Mouse (Mus musculus): ENCODE data around the gene Ccdc33. TPM values are rescaled to one million over a fixed set of nuclear protein-coding genes. Genes with fewer than 3 reads are reported as not detected.

Gene Ccdc33
- polyA plus RNA-seq, 1 experiment from 2014 or later: 0.25 TPM

- DNase-seq (ENCODE audit: low spot score) (no peak), ATAC-seq (ENCODE audit: low read depth) (no peak)
- 82% methylated on average over 6 of the region's 6 CpGs for whole genome bisulfite sequencing
These were observed 102.8 kb downstream of the Ccdc33 start for GRCm38 (mm10) chr9:58015856-58016255.

GRCm38 (mm10) chr9:58014393-58015160, 104.0 kb downstream of the Ccdc33 start:
- WGBS: 63% methylated on average over 8 of the region's 8 CpGs
- Histone ChIP-seq H3K9me3 (ENCODE audit: control insufficient read depth, low read length) (no peaks in the 10 kb centered on the region), H3K27me3 (replicated peaks; ENCODE audit: control insufficient read depth, insufficient read depth, low read length) (no peaks in the 10 kb centered on the region), H3K4me3 (ENCODE audit: low read depth, low read length) (no peak overlapping the region), H3K4me1 (ENCODE audit: control insufficient read depth, insufficient read depth, low read length) (no peaks in the 10 kb centered on the region), H3K9ac (ENCODE audit: low read depth, low read length) (no peak overlapping the region), H3K4me2 (ENCODE audit: low read depth, low read length) (no peak overlapping the region), H3K27ac (replicated peaks; ENCODE audit: low read depth, low read length) (no peak overlapping the region), H3K36me3 (ENCODE audit: control insufficient read depth, insufficient read depth, low read length) (no peaks in the 10 kb centered on the region)
- no peak for DNase-seq (ENCODE audit: low spot score)
- no peak for ATAC-seq (ENCODE audit: low read depth)

More at GRCm38 (mm10) chr9:58015856-58016255, 102.8 kb downstream of the Ccdc33 start:
- no peaks in the 10 kb centered on the region for H3K27me3 ChIP-seq (replicated peaks; ENCODE audit: control insufficient read depth, insufficient read depth, low read length)
- no peaks in the 10 kb centered on the region for H3K36me3 ChIP-seq (ENCODE audit: control insufficient read depth, insufficient read depth, low read length)
- no peak overlapping the region for H3K4me3 ChIP-seq (ENCODE audit: low read depth, low read length)
- H3K9ac ChIP-seq (ENCODE audit: low read depth, low read length): no peak overlapping the region
- no peaks in the 10 kb centered on the region for H3K4me1 ChIP-seq (ENCODE audit: control insufficient read depth, insufficient read depth, low read length)
- H3K4me2 ChIP-seq (ENCODE audit: low read depth, low read length): no peak overlapping the region
- no peaks in the 10 kb centered on the region for H3K9me3 ChIP-seq (ENCODE audit: control insufficient read depth, low read length)
- H3K27ac ChIP-seq (replicated peaks; ENCODE audit: low read depth, low read length): no peak overlapping the region

- no peak overlapping the region for H3K4me3 ChIP-seq (ENCODE audit: low read depth, low read length)
- no peaks in the 10 kb centered on the region for H3K27me3 ChIP-seq (replicated peaks; ENCODE audit: control insufficient read depth, insufficient read depth, low read length)
- ATAC-seq (ENCODE audit: low read depth) (no peak), DNase-seq (ENCODE audit: low spot score) (peak; percentile 27)
- no peak overlapping the region for H3K4me2 ChIP-seq (ENCODE audit: low read depth, low read length)
- H3K27ac ChIP-seq (replicated peaks; ENCODE audit: low read depth, low read length): no peak overlapping the region
- H3K9ac ChIP-seq (ENCODE audit: low read depth, low read length): no peak overlapping the region
- H3K36me3 ChIP-seq (ENCODE audit: control insufficient read depth, insufficient read depth, low read length): no peaks in the 10 kb centered on the region
- WGBS: 56% methylated on average over 2 of the region's 2 CpGs
- H3K4me1 ChIP-seq (ENCODE audit: control insufficient read depth, insufficient read depth, low read length): no peaks in the 10 kb centered on the region
- no peaks in the 10 kb centered on the region for H3K9me3 ChIP-seq (ENCODE audit: control insufficient read depth, low read length)
These were observed 105.7 kb downstream of the Ccdc33 start for GRCm38 (mm10) chr9:58012935-58013334.

GRCm38 (mm10) chr9:58012486-58012885, 106.1 kb downstream of the Ccdc33 start:
- ATAC-seq (ENCODE audit: low read depth) (no peak), DNase-seq (ENCODE audit: low spot score) (no peak)
- WGBS: 68% methylated on average over 2 of the region's 2 CpGs
- no peaks in the 10 kb centered on the region for H3K27me3 ChIP-seq (replicated peaks; ENCODE audit: control insufficient read depth, insufficient read depth, low read length)
- no peaks in the 10 kb centered on the region for H3K4me1 ChIP-seq (ENCODE audit: control insufficient read depth, insufficient read depth, low read length)
- no peaks in the 10 kb centered on the region for H3K36me3 ChIP-seq (ENCODE audit: control insufficient read depth, insufficient read depth, low read length)
- H3K4me3 ChIP-seq (ENCODE audit: low read depth, low read length): no peak overlapping the region
- no peak overlapping the region for H3K27ac ChIP-seq (replicated peaks; ENCODE audit: low read depth, low read length)
- no peaks in the 10 kb centered on the region for H3K9me3 ChIP-seq (ENCODE audit: control insufficient read depth, low read length)
- no peak overlapping the region for H3K4me2 ChIP-seq (ENCODE audit: low read depth, low read length)
- H3K9ac ChIP-seq (ENCODE audit: low read depth, low read length): no peak overlapping the region

- Histone ChIP-seq H3K4me1 (ENCODE audit: control insufficient read depth, insufficient read depth, low read length) (no peaks in the 10 kb centered on the region), H3K4me3 (ENCODE audit: low read depth, low read length) (no peak overlapping the region), H3K9ac (ENCODE audit: low read depth, low read length) (no peak overlapping the region), H3K36me3 (ENCODE audit: control insufficient read depth, insufficient read depth, low read length) (no peaks in the 10 kb centered on the region), H3K9me3 (ENCODE audit: control insufficient read depth, low read length) (no peaks in the 10 kb centered on the region), H3K27me3 (replicated peaks; ENCODE audit: control insufficient read depth, insufficient read depth, low read length) (no peaks in the 10 kb centered on the region), H3K27ac (replicated peaks; ENCODE audit: low read depth, low read length) (no peak overlapping the region), H3K4me2 (ENCODE audit: low read depth, low read length) (no peak overlapping the region)
- DNase-seq (ENCODE audit: low spot score) (no peak), ATAC-seq (ENCODE audit: low read depth) (no peak)
- 86% methylated on average over 8 of the region's 8 CpGs for WGBS
These were observed 107.1 kb downstream of the Ccdc33 start for GRCm38 (mm10) chr9:58011552-58011951.

- H3K4me3 ChIP-seq (ENCODE audit: low read depth, low read length): no peak overlapping the region
- no peak overlapping the region for H3K27ac ChIP-seq (replicated peaks; ENCODE audit: low read depth, low read length)
- WGBS: 35% methylated on average over 7 of the region's 7 CpGs
- ATAC-seq (ENCODE audit: low read depth) (no peak), DNase-seq (ENCODE audit: low spot score) (peak; percentile 75)
- H3K9me3 ChIP-seq (ENCODE audit: control insufficient read depth, low read length): no peaks in the 10 kb centered on the region
- H3K4me2 ChIP-seq (ENCODE audit: low read depth, low read length): no peak overlapping the region
- no peaks in the 10 kb centered on the region for H3K27me3 ChIP-seq (replicated peaks; ENCODE audit: control insufficient read depth, insufficient read depth, low read length)
- no peak overlapping the region for H3K9ac ChIP-seq (ENCODE audit: low read depth, low read length)
- H3K36me3 ChIP-seq (ENCODE audit: control insufficient read depth, insufficient read depth, low read length): no peaks in the 10 kb centered on the region
- no peaks in the 10 kb centered on the region for H3K4me1 ChIP-seq (ENCODE audit: control insufficient read depth, insufficient read depth, low read length)
These were observed 107.6 kb downstream of the Ccdc33 start for GRCm38 (mm10) chr9:58011027-58011426.

GRCm38 (mm10) chr9:58009588-58009987, 109.0 kb downstream of the Ccdc33 start:
- no peak overlapping the region for H3K4me3 ChIP-seq (ENCODE audit: low read depth, low read length)
- 63% methylated on average over 3 of the region's 3 CpGs for WGBS
- no peaks in the 10 kb centered on the region for H3K4me1 ChIP-seq (ENCODE audit: control insufficient read depth, insufficient read depth, low read length)
- H3K27ac ChIP-seq (replicated peaks; ENCODE audit: low read depth, low read length): no peak overlapping the region
- H3K9me3 ChIP-seq (ENCODE audit: control insufficient read depth, low read length): no peaks in the 10 kb centered on the region
- no peaks in the 10 kb centered on the region for H3K27me3 ChIP-seq (replicated peaks; ENCODE audit: control insufficient read depth, insufficient read depth, low read length)
- no peak overlapping the region for H3K4me2 ChIP-seq (ENCODE audit: low read depth, low read length)
- DNase-seq (ENCODE audit: low spot score) (no peak), ATAC-seq (ENCODE audit: low read depth) (no peak)
- H3K36me3 ChIP-seq (ENCODE audit: control insufficient read depth, insufficient read depth, low read length): no peaks in the 10 kb centered on the region
- no peak overlapping the region for H3K9ac ChIP-seq (ENCODE audit: low read depth, low read length)

- Histone ChIP-seq H3K27me3 (replicated peaks; ENCODE audit: control insufficient read depth, insufficient read depth, low read length) (no peaks in the 10 kb centered on the region), H3K9ac (ENCODE audit: low read depth, low read length) (no peak overlapping the region), H3K4me2 (ENCODE audit: low read depth, low read length) (no peak overlapping the region), H3K4me3 (ENCODE audit: low read depth, low read length) (no peak overlapping the region), H3K9me3 (ENCODE audit: control insufficient read depth, low read length) (no peaks in the 10 kb centered on the region), H3K27ac (replicated peaks; ENCODE audit: low read depth, low read length) (no peak overlapping the region), H3K36me3 (ENCODE audit: control insufficient read depth, insufficient read depth, low read length) (no peaks in the 10 kb centered on the region), H3K4me1 (ENCODE audit: control insufficient read depth, insufficient read depth, low read length) (no peaks in the 10 kb centered on the region)
- ATAC-seq (ENCODE audit: low read depth) (peak; percentile 85), DNase-seq (ENCODE audit: low spot score) (peak; percentile 93)
- WGBS: 10% methylated on average over 6 of the region's 6 CpGs
These were observed 109.6 kb downstream of the Ccdc33 start for GRCm38 (mm10) chr9:58009015-58009362.

All from embryonic facial prominence, embryonic 14.5 days (tissue).